Mouse (Mus musculus): ENCODE results near the gene Rwdd3.

The Rwdd3 gene

GRCm38 (mm10) chr3:121171243-121171871, at the start of gene Rwdd3:
TSS of gene Rwdd3 (minus strand) at chr3:121171695.
- DNase-seq: peak; percentile 90 to 93

GRCm38 (mm10) chr3:121217011-121217410, 45.5 kb upstream of the Rwdd3 start:
- no peak for DNase-seq

GRCm38 (mm10) chr3:121213501-121213900, 42.0 kb upstream of the Rwdd3 start:
- no peak for DNase-seq

- DNase-seq: peak in 1 of 2 experiments; percentile 18
Observed at GRCm38 (mm10) chr3:121212156-121212555, 40.7 kb upstream of the Rwdd3 start.

- DNase-seq: no peak
Observed at GRCm38 (mm10) chr3:121208994-121209393, 37.5 kb upstream of the Rwdd3 start.

GRCm38 (mm10) chr3:121206202-121206882, 34.8 kb upstream of the Rwdd3 start:
- no peak for DNase-seq

- no peak for DNase-seq
Observed at GRCm38 (mm10) chr3:121202638-121203037, 31.1 kb upstream of the Rwdd3 start.

- DNase-seq: no peak
Observed at GRCm38 (mm10) chr3:121201012-121201747, 29.7 kb upstream of the Rwdd3 start.

- DNase-seq: no peak
Observed at GRCm38 (mm10) chr3:121189199-121189598, 17.7 kb upstream of the Rwdd3 start.

GRCm38 (mm10) chr3:121187510-121187909, 16.0 kb upstream of the Rwdd3 start:
- no peak for DNase-seq

GRCm38 (mm10) chr3:121186925-121187324, 15.4 kb upstream of the Rwdd3 start:
- no peak for DNase-seq

GRCm38 (mm10) chr3:121185197-121185596, 13.7 kb upstream of the Rwdd3 start:
- DNase-seq: no peak

GRCm38 (mm10) chr3:121176011-121176410, 4.5 kb upstream of the Rwdd3 start:
- DNase-seq: no peak

GRCm38 (mm10) chr3:121174248-121174945, 2.9 kb upstream of the Rwdd3 start:
- DNase-seq: no peak

GRCm38 (mm10) chr3:121172718-121173117, 1.2 kb upstream of the Rwdd3 start:
- DNase-seq: no peak

- DNase-seq: peak in 1 of 2 experiments; percentile 52
Observed at GRCm38 (mm10) chr3:121171872-121172265, 374 bp upstream of the Rwdd3 start.

GRCm38 (mm10) chr3:121170631-121171030, 864 bp downstream of the Rwdd3 start:
- no peak for DNase-seq

GRCm38 (mm10) chr3:121169092-121169942, 2.2 kb downstream of the Rwdd3 start:
- no peak for DNase-seq

GRCm38 (mm10) chr3:121168581-121168980, 2.9 kb downstream of the Rwdd3 start:
- no peak for DNase-seq

GRCm38 (mm10) chr3:121163271-121163819, 8.2 kb downstream of the Rwdd3 start:
- peak; percentile 67 to 78 for DNase-seq

GRCm38 (mm10) chr3:121161661-121162060, 9.8 kb downstream of the Rwdd3 start:
- DNase-seq: no peak

- DNase-seq: no peak
Observed at GRCm38 (mm10) chr3:121160424-121160823, 11.1 kb downstream of the Rwdd3 start.

Data from kidney, postnatal 25 days (tissue).